In the genomic region with DNA sequence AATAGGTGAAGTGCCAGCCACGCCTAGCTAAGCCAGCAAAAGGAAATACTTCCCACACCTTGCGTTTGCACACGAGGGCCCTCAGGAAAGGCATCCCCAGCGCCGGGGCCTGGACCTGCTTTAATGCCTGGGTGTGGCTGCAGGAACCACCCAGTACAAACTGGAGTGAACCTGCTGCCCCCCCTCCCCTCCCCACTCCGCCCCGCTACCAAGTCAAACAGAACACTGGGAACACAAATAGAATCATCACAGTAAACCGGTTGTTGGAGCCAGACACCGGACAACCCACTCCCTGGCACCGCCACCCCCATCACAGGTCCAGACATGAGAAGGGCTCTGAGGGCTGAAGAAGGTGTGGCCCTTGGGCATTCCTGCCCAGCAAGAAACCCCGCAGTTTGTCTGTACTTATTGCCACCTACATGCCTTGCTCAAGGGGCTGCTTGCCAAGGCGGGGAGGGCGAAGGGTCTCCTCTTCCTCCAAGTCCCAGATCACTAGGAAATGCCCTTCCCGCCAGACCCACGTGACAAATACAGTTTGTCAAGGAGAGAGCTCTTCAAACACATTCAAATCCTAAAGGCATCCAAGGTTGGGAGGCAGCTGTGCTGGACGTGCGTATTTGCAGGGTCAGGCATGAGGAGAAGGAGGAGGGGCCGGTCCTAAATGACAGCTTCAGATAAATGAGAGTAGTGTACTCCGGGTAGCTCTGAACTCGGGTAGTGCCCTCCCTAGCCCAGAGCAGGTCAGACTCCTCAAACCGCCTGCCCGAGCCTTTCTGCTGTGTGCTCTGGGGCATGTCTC, we compare ENCODE assay signal across 8 mouse cellular contexts. TPM values are rescaled to one million over a fixed set of nuclear protein-coding genes. Genes with fewer than 3 reads are reported as not detected.
DNase-seq lines count a peak whose midpoint lies in the region; ATAC-seq and TF ChIP-seq lines count a peak whose summit lies in the region.

No protein-coding gene starts in this region.

- no peaks in the 10 kb centered on the region for H3K27me3 ChIP-seq in midbrain, embryonic 13.5 days
- H3K27me3 ChIP-seq in midbrain, postnatal 0 days (ENCODE audit: insufficient read depth, low read length): no peaks in the 10 kb centered on the region
- H3K27me3 ChIP-seq in intestine, embryonic 14.5 days (replicated peaks; ENCODE audit: control insufficient read depth, insufficient read depth, low read length): no peaks in the 10 kb centered on the region

- no peaks in the 10 kb centered on the region for H3K36me3 ChIP-seq in midbrain, embryonic 13.5 days
- H3K36me3 ChIP-seq in midbrain, postnatal 0 days (ENCODE audit: insufficient read depth, low read length): no peaks in the 10 kb centered on the region
- H3K36me3 ChIP-seq in intestine, embryonic 14.5 days (ENCODE audit: control insufficient read depth, insufficient read depth, low read length): no peaks in the 10 kb centered on the region

- WGBS in midbrain, embryonic 13.5 days: 44% methylated on average over 22 of the region's 22 CpGs
- 48% methylated on average over 22 of the region's 22 CpGs for WGBS in midbrain, postnatal 0 days
- WGBS in intestine, embryonic 14.5 days: 23% methylated on average over 22 of the region's 22 CpGs

- no peak overlapping the region for H3K27ac ChIP-seq in midbrain, embryonic 13.5 days
- H3K27ac ChIP-seq in midbrain, postnatal 0 days (ENCODE audit: low read depth, low read length): no peak overlapping the region
- peak overlapping the region; percentile 88 for H3K27ac ChIP-seq in intestine, embryonic 14.5 days (ENCODE audit: low read depth)

- DNase-seq in midbrain, postnatal 0 days (ENCODE audit: low spot score): no peak
- DNase-seq in intestine, embryonic 14.5 days (ENCODE audit: low spot score): peak; percentile 79
- DNase-seq in lung, postnatal 14 days: peak; percentile 71
- DNase-seq in spleen, postnatal 36 days (ENCODE audit: low spot score in 2 of 2): no peak
- DNase-seq in cerebellum, adult 18-20 months: no peak
- no peak for DNase-seq in thymus, postnatal 0 days (ENCODE audit: low spot score)

- ATAC-seq in midbrain, embryonic 13.5 days: no peak
- no peak for ATAC-seq in midbrain, postnatal 0 days (ENCODE audit: low FRiP score)
- peak; percentile 44 for ATAC-seq in intestine, embryonic 14.5 days (replicated peaks; ENCODE audit: low FRiP score, low TSS enrichment, low read depth)
- ATAC-seq in erythroid progenitor cell, adult 5-6 weeks (replicated peaks; ENCODE audit: low FRiP score, poor library complexity, severe bottlenecking): no peak

- H3K4me3 ChIP-seq in midbrain, embryonic 13.5 days (replicated peaks): no peak overlapping the region
- no peak overlapping the region for H3K4me3 ChIP-seq in midbrain, postnatal 0 days (ENCODE audit: low read depth, low read length)
- peak overlapping the region; percentile 2; the same call in 1 of the 2 replicates for H3K4me3 ChIP-seq in intestine, embryonic 14.5 days (ENCODE audit: low read depth, low read length)

- H3K4me2 ChIP-seq in midbrain, embryonic 13.5 days (replicated peaks): no peak overlapping the region
- H3K4me2 ChIP-seq in midbrain, postnatal 0 days (ENCODE audit: low read depth, low read length, poor library complexity, severe bottlenecking): no peak overlapping the region
- peak overlapping the region; percentile 43 for H3K4me2 ChIP-seq in intestine, embryonic 14.5 days (ENCODE audit: low read length)

- H3K4me1 ChIP-seq in midbrain, embryonic 13.5 days (replicated peaks): peaks cover 19% of the 10 kb centered on the region
- peaks cover 7% of the 10 kb centered on the region; the same call in 1 of the 2 replicates for H3K4me1 ChIP-seq in midbrain, postnatal 0 days (ENCODE audit: insufficient read depth, low read length)
- peaks cover 20% of the 10 kb centered on the region for H3K4me1 ChIP-seq in intestine, embryonic 14.5 days (replicated peaks; ENCODE audit: control insufficient read depth, insufficient read depth, low read length)

- no peak for TF ChIP-seq CTCF in midbrain, postnatal 0 days (IDR thresholded peaks at IDR 0.05)

- H3K9me3 ChIP-seq in midbrain, embryonic 13.5 days: no peaks in the 10 kb centered on the region
- no peaks in the 10 kb centered on the region for H3K9me3 ChIP-seq in midbrain, postnatal 0 days (ENCODE audit: low read length)
- H3K9me3 ChIP-seq in intestine, embryonic 14.5 days (ENCODE audit: control insufficient read depth, low read length): no peaks in the 10 kb centered on the region

- H3K9ac ChIP-seq in midbrain, embryonic 13.5 days (replicated peaks): 0 out of 2 replicates have a peak overlapping the region, but pooled peaks have one; percentile 19
- no peak overlapping the region for H3K9ac ChIP-seq in midbrain, postnatal 0 days (replicated peaks; ENCODE audit: low read length, poor library complexity, severe bottlenecking)
- H3K9ac ChIP-seq in intestine, embryonic 14.5 days (ENCODE audit: low read length): peak overlapping the region; percentile 14; the same call in 1 of the 2 replicates

RNA-seq across cellular contexts. Expression of a gene that starts 21.8 kb away (rescaled TPM):
- 0.82 and 0.90 TPM in 2 replicates for polyA plus RNA-seq in midbrain, embryonic 13.5 days (2015; fragmentation: Nextera tagmentation; extraction: Ambion mirVana)
- 9.7 and 14.6 TPM in 2 replicates for total RNA-seq in midbrain, postnatal 0 days (2014; rRNA removed)
- 7.3 and 10.0 TPM in 2 replicates for polyA plus RNA-seq in midbrain, postnatal 0 days (2015; fragmentation: Nextera tagmentation; extraction: Ambion mirVana)
- 2.7 TPM in 2 replicates for polyA plus RNA-seq in intestine, embryonic 14.5 days (2014; fragmentation: Nextera tagmentation; extraction: Ambion mirVana)
- 25.2 and 32.7 TPM in 2 replicates for total RNA-seq in erythroid progenitor cell, adult 5-6 weeks (2015; ENCODE audit: low replicate concordance)
- total RNA-seq in erythroid progenitor cell, adult 5-6 weeks (2017; ENCODE audit: low replicate concordance): 14.2 and 21.3 TPM in 2 replicates
- 3.9 and 4.9 TPM in 2 replicates for polyA plus RNA-seq in thymus, postnatal 0 days (2015; fragmentation: Nextera tagmentation; extraction: Ambion mirVana)

Comparison
In these comparisons a context has a peak if more than half of its experiments do, and no peak if none do; other contexts are left out.
1. DNase-seq: peak in intestine, embryonic 14.5 days (single experiment) and lung, postnatal 14 days (single experiment); none in midbrain, postnatal 0 days (single experiment), spleen, postnatal 36 days (0 of 2), cerebellum, adult 18-20 months (0 of 2) and thymus, postnatal 0 days (single experiment).